Mouse (Mus musculus) limb, embryonic 11.5 days (tissue): Measurements from ENCODE around the gene Fbxo8. TPM values are rescaled to one million over a fixed set of nuclear protein-coding genes. Genes with fewer than 3 reads are reported as not detected.

Experiments used
- ATAC-seq: fragments of 200-750 bp; cut with Nextera tagmentation; 2 replicates; pipeline ENCODE4 v1.8.0; 2017; ENCODE audit warnings: low read depth; ENCODE audit not compliant: insufficient number of reproducible peaks, low FRiP score, low TSS enrichment
- DNase-seq: peaks from one replicate; pipeline ENCODE4 v3.0.0-alpha.2; 2015; ENCODE audit warnings: low spot score
- H3K27ac ChIP-seq: fragments of 300-500 bp; sonication (generic); replicated peaks from 2 replicates; pipeline ENCODE4 v1.5.1; 2014; ENCODE audit warnings: low read depth, mild to moderate bottlenecking, low read length
- H3K27me3 ChIP-seq: fragments of 300-500 bp; sonication (generic); 2 replicates; pipeline ENCODE4 v1.6.1; 2014; ENCODE audit warnings: mild to moderate bottlenecking, low read length, mixed read lengths; ENCODE audit not compliant: control insufficient read depth, insufficient read depth
- H3K36me3 ChIP-seq: fragments of 300-500 bp; sonication (generic); 2 replicates; pipeline ENCODE4 v1.6.1; 2014; ENCODE audit warnings: mild to moderate bottlenecking, low read length, moderate library complexity, mixed read lengths; ENCODE audit not compliant: control insufficient read depth, insufficient read depth
- H3K4me1 ChIP-seq: fragments of 300-500 bp; sonication (generic); 2 replicates; pipeline ENCODE4 v1.6.1; 2014; ENCODE audit warnings: low read length, mixed read lengths; ENCODE audit not compliant: control insufficient read depth, insufficient read depth
- H3K4me2 ChIP-seq: fragments of 300-500 bp; sonication (generic); 2 replicates; pipeline ENCODE4 v1.6.1; 2014; ENCODE audit warnings: low read depth, mild to moderate bottlenecking, moderate library complexity; ENCODE audit not compliant: severe bottlenecking
- H3K4me3 ChIP-seq: fragments of 300-500 bp; sonication (generic); 2 replicates; pipeline ENCODE4 v1.5.1; 2014; ENCODE audit warnings: low read depth, low read length
- H3K9ac ChIP-seq: fragments of 300-500 bp; sonication (generic); 2 replicates; pipeline ENCODE4 v1.6.1; 2014; ENCODE audit warnings: mild to moderate bottlenecking, low read length
- H3K9me3 ChIP-seq: fragments of 300-500 bp; sonication (generic); 2 replicates; pipeline ENCODE4 v1.6.1; 2016; ENCODE audit warnings: low read length; ENCODE audit not compliant: control insufficient read depth
- WGBS: fragments of 180-500 bp; shearing (Covaris S2); extraction: QIAGEN DNeasy Blood & Tissue Kit; methylation state at CpG from one replicate; pipeline ENCODE4 v1.1.7; 2014; 5-methylcytosine and 5-hydroxymethylcytosine counted together
- polyA plus RNA-seq: library from polyadenylated mRNA; unstranded; fragments of >200 nt; fragmentation: Nextera tagmentation; extraction: Ambion mirVana; gene quantifications from 2 replicates; pipeline ENCODE4 v1.2.1, GENCODE M21; 2014

Fbxo8 gene
- polyA plus RNA-seq, 1 experiment from 2014 or later, result 54.2 TPM

DNA sequence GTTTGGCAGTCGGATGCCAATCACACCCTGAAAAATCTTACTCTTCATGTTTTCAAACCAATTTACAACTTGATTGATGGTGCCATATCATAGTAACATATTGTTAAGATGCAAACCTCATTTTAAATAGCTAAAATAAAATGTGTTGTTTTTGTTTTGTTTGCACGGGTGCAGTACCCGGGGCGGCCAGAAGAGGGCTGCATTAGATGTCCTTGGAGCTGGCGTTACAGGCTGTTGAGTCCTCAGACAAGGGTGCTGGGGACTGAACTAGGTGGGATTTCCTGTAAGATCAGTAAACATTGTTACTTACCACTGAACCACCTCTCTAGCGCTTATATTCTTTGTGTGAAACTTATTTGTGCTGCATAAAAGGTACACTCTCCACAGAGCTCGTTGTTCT, 65.4 kb downstream of the Fbxo8 start:
- DNase-seq, result peak; percentile 75
- Histone ChIP-seq H3K9ac (no peak overlapping the region), H3K27ac (no peak overlapping the region), H3K4me2 (no peak overlapping the region), H3K27me3 (peaks cover 3% of the 10 kb centered on the region; the same call in 1 of the 2 replicates), H3K9me3 (no peaks in the 10 kb centered on the region), H3K36me3 (no peaks in the 10 kb centered on the region), H3K4me3 (no peak overlapping the region), H3K4me1 (peaks cover 15% of the 10 kb centered on the region)
- ATAC-seq, result no peak
- 39% methylated on average over 7 of the region's 7 CpGs for WGBS

- WGBS, result 97% methylated on average over 6 of the region's 6 CpGs
- H3K27ac ChIP-seq, result no peak overlapping the region
- ATAC-seq, result no peak
These were observed 66.4 kb downstream of the Fbxo8 start for GRCm38 (mm10) chr8:56617271-56617670.

DNA sequence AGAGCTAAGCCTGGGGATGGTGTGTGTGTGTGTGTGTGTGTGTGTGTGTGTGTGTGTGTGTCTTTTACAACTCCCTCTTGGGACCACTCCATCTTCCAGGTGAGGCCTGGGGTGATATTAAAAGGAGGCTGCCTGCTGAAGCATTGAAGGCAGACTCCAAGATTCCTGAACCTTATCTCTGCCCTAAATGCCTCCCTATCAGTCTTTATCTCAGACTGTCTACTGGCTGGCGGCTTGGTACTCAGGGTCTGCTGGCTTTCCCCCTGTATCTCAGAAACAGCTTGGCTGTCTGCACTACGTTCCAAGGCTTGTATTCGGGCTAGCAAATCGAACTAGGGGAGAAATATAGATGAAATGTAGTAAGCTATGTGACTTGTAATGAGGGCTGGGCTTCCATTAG, 68.2 kb downstream of the Fbxo8 start:
- peaks cover 3% of the 10 kb centered on the region; the same call in 1 of the 2 replicates for H3K27me3 ChIP-seq
- no peaks in the 10 kb centered on the region for H3K36me3 ChIP-seq
- no peak overlapping the region for H3K27ac ChIP-seq
- no peak overlapping the region for H3K4me3 ChIP-seq
- ATAC-seq, result no peak
- WGBS, result 18% methylated on average over 4 of the region's 4 CpGs
- no peak for DNase-seq
- no peak overlapping the region for H3K9ac ChIP-seq
- H3K4me1 ChIP-seq, result peaks cover 24% of the 10 kb centered on the region
- H3K9me3 ChIP-seq, result no peaks in the 10 kb centered on the region
- no peak overlapping the region for H3K4me2 ChIP-seq

More at GRCm38 (mm10) chr8:56617271-56617670, 66.4 kb downstream of the Fbxo8 start:
- H3K9ac ChIP-seq, result no peak overlapping the region
- H3K4me3 ChIP-seq, result no peak overlapping the region
- peaks cover 15% of the 10 kb centered on the region for H3K4me1 ChIP-seq
- no peaks in the 10 kb centered on the region for H3K9me3 ChIP-seq
- DNase-seq, result no peak
- no peak overlapping the region for H3K4me2 ChIP-seq
- peaks cover 3% of the 10 kb centered on the region; the same call in 1 of the 2 replicates for H3K27me3 ChIP-seq
- H3K36me3 ChIP-seq, result no peaks in the 10 kb centered on the region

GRCm38 (mm10) chr8:56619571-56619970, 68.7 kb downstream of the Fbxo8 start:
- Histone ChIP-seq H3K4me2 (no peak overlapping the region), H3K36me3 (no peaks in the 10 kb centered on the region), H3K9ac (no peak overlapping the region), H3K27me3 (peaks cover 3% of the 10 kb centered on the region; the same call in 1 of the 2 replicates), H3K4me3 (no peak overlapping the region), H3K9me3 (no peaks in the 10 kb centered on the region), H3K27ac (no peak overlapping the region), H3K4me1 (peaks cover 24% of the 10 kb centered on the region)
- 13% methylated on average over 9 of the region's 9 CpGs for WGBS
- ATAC-seq (no peak), DNase-seq (no peak)

- no peak for ATAC-seq
- peak; percentile 42 for DNase-seq
- Histone ChIP-seq H3K27ac (no peak overlapping the region), H3K9me3 (no peaks in the 10 kb centered on the region), H3K4me3 (no peak overlapping the region), H3K27me3 (peaks cover 3% of the 10 kb centered on the region; the same call in 1 of the 2 replicates), H3K36me3 (no peaks in the 10 kb centered on the region), H3K4me1 (peaks cover 24% of the 10 kb centered on the region), H3K4me2 (no peak overlapping the region), H3K9ac (no peak overlapping the region)
- 11% methylated on average over 10 of the region's 10 CpGs for WGBS
These were observed 69.8 kb downstream of the Fbxo8 start for GRCm38 (mm10) chr8:56620691-56621090.

DNA sequence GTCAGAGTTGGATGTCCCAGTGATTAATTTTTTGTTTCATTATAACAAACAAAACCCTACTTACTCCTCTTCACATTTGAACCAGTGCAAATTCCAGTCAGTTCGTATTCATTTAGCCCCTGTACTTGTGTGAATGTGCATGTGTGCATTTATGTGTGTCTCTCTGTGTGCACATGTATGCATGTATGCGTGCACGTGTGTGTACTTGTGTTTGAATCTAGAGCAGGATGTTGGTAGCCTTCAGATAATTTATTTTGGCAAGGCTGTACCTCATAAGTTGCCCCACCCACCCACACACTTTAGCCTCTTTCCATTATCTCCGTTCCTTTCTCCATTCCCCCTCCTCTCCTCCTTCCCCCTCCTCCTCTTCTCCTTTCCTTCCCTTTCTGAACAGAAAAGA, 70.2 kb downstream of the Fbxo8 start:
- DNase-seq, result no peak
- Histone ChIP-seq H3K4me3 (no peak overlapping the region), H3K36me3 (no peaks in the 10 kb centered on the region), H3K9me3 (no peaks in the 10 kb centered on the region), H3K27ac (no peak overlapping the region), H3K4me1 (peaks cover 24% of the 10 kb centered on the region), H3K9ac (no peak overlapping the region), H3K4me2 (no peak overlapping the region), H3K27me3 (peaks cover 3% of the 10 kb centered on the region; the same call in 1 of the 2 replicates)
- no peak for ATAC-seq
- 34% methylated on average over 4 of the region's 4 CpGs for WGBS

GRCm38 (mm10) chr8:56622470-56623024, 71.7 kb downstream of the Fbxo8 start:
- Histone ChIP-seq H3K9me3 (no peaks in the 10 kb centered on the region), H3K36me3 (no peaks in the 10 kb centered on the region), H3K9ac (no peak overlapping the region; the same call in 1 of the 2 replicates), H3K27me3 (peaks cover 3% of the 10 kb centered on the region; the same call in 1 of the 2 replicates), H3K4me1 (peaks cover 24% of the 10 kb centered on the region), H3K4me2 (peak overlapping the region; percentile 43), H3K4me3 (peak overlapping the region; percentile 12), H3K27ac (peak overlapping the region; percentile 75)
- ATAC-seq (peak; percentile 65), DNase-seq (peak; percentile 79)
- WGBS, result under 1% methylated on average over 18 of the region's 18 CpGs

GRCm38 (mm10) chr8:56623346-56623745, 72.5 kb downstream of the Fbxo8 start:
- peak; percentile 50 for DNase-seq
- Histone ChIP-seq H3K9ac (0 out of 2 replicates have a peak overlapping the region, but pooled peaks have one; percentile 31), H3K9me3 (no peaks in the 10 kb centered on the region), H3K4me2 (peak overlapping the region; percentile 43; the same call in 1 of the 2 replicates), H3K4me1 (peaks cover 24% of the 10 kb centered on the region), H3K36me3 (no peaks in the 10 kb centered on the region), H3K27ac (peak overlapping the region; percentile 75), H3K27me3 (peaks cover 3% of the 10 kb centered on the region; the same call in 1 of the 2 replicates), H3K4me3 (no peak overlapping the region)
- WGBS, result 2% methylated on average over 10 of the region's 10 CpGs
- peak; percentile 48; the same call in 1 of the 2 replicates for ATAC-seq
